Mouse (Mus musculus): ENCODE data around the gene Prkd2.

GRCm38 (mm10) chr7:16794886-16795285, 47.8 kb upstream of the Prkd2 start:
- no peak for TF ChIP-seq CTCF (IDR thresholded peaks at IDR 0.05; ENCODE audit: low read depth)
- no peak for TF ChIP-seq EP300 (IDR thresholded peaks at IDR 0.05; ENCODE audit: low read depth)
